In the genomic region with DNA sequence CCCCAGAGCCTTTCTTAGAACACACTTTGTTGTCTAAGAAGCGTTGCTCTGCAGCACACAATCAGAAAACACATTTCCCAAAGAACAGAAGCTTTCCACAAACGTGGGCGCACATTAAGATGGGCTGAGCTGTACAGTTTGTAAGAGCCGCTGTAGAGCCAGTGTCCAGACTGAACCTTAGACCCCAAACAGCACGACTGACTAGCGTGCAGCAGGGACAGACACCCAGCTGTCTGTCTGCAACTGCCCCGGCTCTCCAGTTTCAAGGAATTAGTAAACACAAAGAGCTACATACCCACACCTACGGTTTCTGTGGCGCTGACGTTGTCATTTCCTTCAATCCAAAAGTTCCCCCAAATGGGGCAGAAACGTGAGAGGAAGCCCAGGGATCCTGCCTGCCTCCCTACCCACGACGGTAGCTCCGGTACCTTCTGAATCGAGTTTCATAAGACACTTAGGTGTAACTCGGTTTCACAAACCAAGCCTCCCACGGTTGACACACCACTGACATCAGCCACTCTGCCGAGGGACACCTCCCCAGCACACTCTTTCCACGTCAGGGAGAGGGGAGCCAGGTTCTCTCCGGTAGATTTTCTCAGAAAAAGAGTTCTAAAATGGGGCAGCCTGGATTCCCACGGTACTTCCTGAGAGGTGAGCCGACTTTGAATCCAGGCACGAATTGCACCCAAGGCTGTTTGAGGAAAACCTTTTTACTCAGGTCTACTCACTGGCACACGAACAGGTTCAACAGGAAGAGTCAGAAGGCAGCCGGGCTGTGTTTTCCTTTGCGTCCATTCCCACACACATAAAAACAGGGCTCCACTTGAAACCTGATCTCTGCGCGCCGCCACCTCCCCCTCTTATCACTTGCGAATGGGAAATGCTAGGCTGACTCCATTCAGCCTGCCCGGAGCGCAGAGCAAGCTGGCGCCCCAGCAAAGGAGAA, we compare ENCODE assay signal across 8 mouse cellular contexts. TPM values are rescaled to one million over a fixed set of nuclear protein-coding genes. Genes with fewer than 3 reads are reported as not detected.
DNase-seq lines count a peak whose midpoint lies in the region; ATAC-seq lines count a peak whose summit lies in the region.

No protein-coding gene starts in this region.

- H3K27ac ChIP-seq in forebrain, embryonic 13.5 days = no peak overlapping the region
- peak overlapping the region; percentile 62 for H3K27ac ChIP-seq in hindbrain, embryonic 10.5 days
- H3K27ac ChIP-seq in limb, embryonic 12.5 days = peak overlapping the region; percentile 51; the same call in 1 of the 2 replicates
- no peak overlapping the region for H3K27ac ChIP-seq in midbrain, embryonic 12.5 days (replicated peaks)

- ATAC-seq in CD4-positive, CD25-positive, alpha-beta regulatory T cell, adult 4 months = peak; percentile 63
- ATAC-seq in forebrain, embryonic 13.5 days = peak; percentile 72; the same call in 1 of the 2 replicates
- peak; percentile 83 for ATAC-seq in limb, embryonic 12.5 days (ENCODE audit: insufficient number of reproducible peaks, insufficient read depth, low FRiP score, low TSS enrichment, low read depth)
- peak; percentile 73; the same call in 1 of the 2 replicates for ATAC-seq in midbrain, embryonic 12.5 days (ENCODE audit: low FRiP score, low read depth)

- 3% methylated on average over 33 of the region's 33 CpGs for WGBS in forebrain, embryonic 13.5 days
- WGBS in hindbrain, embryonic 10.5 days = 2% methylated on average over 33 of the region's 33 CpGs
- WGBS in limb, embryonic 12.5 days = under 1% methylated on average over 33 of the region's 33 CpGs
- WGBS in midbrain, embryonic 12.5 days = 3% methylated on average over 33 of the region's 33 CpGs

- H3K4me3 ChIP-seq in forebrain, embryonic 13.5 days = peak overlapping the region; percentile 29
- H3K4me3 ChIP-seq in hindbrain, embryonic 10.5 days = peak overlapping the region; percentile 51
- H3K4me3 ChIP-seq in limb, embryonic 12.5 days (replicated peaks) = peak overlapping the region; percentile 44
- peak overlapping the region; percentile 33 for H3K4me3 ChIP-seq in midbrain, embryonic 12.5 days

- H3K36me3 ChIP-seq in forebrain, embryonic 13.5 days (ENCODE audit: poor library complexity, severe bottlenecking) = peaks cover 18% of the 10 kb centered on the region; the same call in 1 of the 2 replicates
- H3K36me3 ChIP-seq in hindbrain, embryonic 10.5 days = peaks cover 22% of the 10 kb centered on the region
- no peaks in the 10 kb centered on the region for H3K36me3 ChIP-seq in limb, embryonic 12.5 days
- H3K36me3 ChIP-seq in midbrain, embryonic 12.5 days = peaks cover 7% of the 10 kb centered on the region; the same call in 1 of the 2 replicates

- H3K9me3 ChIP-seq in forebrain, embryonic 13.5 days (replicated peaks) = no peaks in the 10 kb centered on the region
- H3K9me3 ChIP-seq in hindbrain, embryonic 10.5 days = no peaks in the 10 kb centered on the region
- no peaks in the 10 kb centered on the region for H3K9me3 ChIP-seq in limb, embryonic 12.5 days
- H3K9me3 ChIP-seq in midbrain, embryonic 12.5 days = no peaks in the 10 kb centered on the region

- peak; percentile 38 for DNase-seq in adrenal gland, adult 18-20 months (ENCODE audit: low spot score in 2 of 2)
- DNase-seq in hindbrain, embryonic 10.5 days (ENCODE audit: low spot score) = peak; percentile 70
- peak; percentile 63 for DNase-seq in testis, postnatal 10 days (ENCODE audit: low spot score)
- no peak for DNase-seq in MN1 (ENCODE audit: low spot score)

- H3K4me2 ChIP-seq in forebrain, embryonic 13.5 days = peak overlapping the region; percentile 60
- H3K4me2 ChIP-seq in limb, embryonic 12.5 days = peak overlapping the region; percentile 87
- peak overlapping the region; percentile 57 for H3K4me2 ChIP-seq in midbrain, embryonic 12.5 days (replicated peaks)

- peaks cover 29% of the 10 kb centered on the region for H3K4me1 ChIP-seq in forebrain, embryonic 13.5 days
- H3K4me1 ChIP-seq in hindbrain, embryonic 10.5 days (replicated peaks) = peaks cover 31% of the 10 kb centered on the region
- H3K4me1 ChIP-seq in limb, embryonic 12.5 days (replicated peaks) = peaks cover 20% of the 10 kb centered on the region
- H3K4me1 ChIP-seq in midbrain, embryonic 12.5 days = peaks cover 24% of the 10 kb centered on the region

- peak overlapping the region; percentile 57 for H3K9ac ChIP-seq in forebrain, embryonic 13.5 days
- H3K9ac ChIP-seq in limb, embryonic 12.5 days (replicated peaks) = peak overlapping the region; percentile 57
- 0 out of 2 replicates have a peak overlapping the region, but pooled peaks have one; percentile 11 for H3K9ac ChIP-seq in midbrain, embryonic 12.5 days (replicated peaks)

- H3K27me3 ChIP-seq in forebrain, embryonic 13.5 days = no peaks in the 10 kb centered on the region
- H3K27me3 ChIP-seq in hindbrain, embryonic 10.5 days (ENCODE audit: insufficient read depth, poor library complexity, severe bottlenecking) = no peaks in the 10 kb centered on the region
- H3K27me3 ChIP-seq in limb, embryonic 12.5 days = no peaks in the 10 kb centered on the region
- H3K27me3 ChIP-seq in midbrain, embryonic 12.5 days = peaks cover 13% of the 10 kb centered on the region; the same call in 1 of the 2 replicates

RNA-seq across cellular contexts. Expression of gene Lmod3, which starts 59.3 kb away (rescaled TPM):
- under 1 TPM in 1 of 2 experiments, not detected in 1; 0.24 TPM for polyA plus RNA-seq in CD4-positive, CD25-positive, alpha-beta regulatory T cell, adult 4 months (2017; shearing (Covaris generic))
- total RNA-seq in adrenal gland, adult 18-20 months (2021) = under 1 TPM in 1 of 2 experiments, not detected in 1; 0.45 TPM
- polyA plus RNA-seq in forebrain, embryonic 13.5 days (2015; fragmentation: Nextera tagmentation; extraction: Ambion mirVana) = not detected in 2 replicates
- polyA plus RNA-seq in hindbrain, embryonic 10.5 days (2016; fragmentation: Nextera tagmentation; extraction: Ambion mirVana) = not detected in 2 replicates
- 4.6 and 5.5 TPM in 2 replicates for polyA plus RNA-seq in limb, embryonic 12.5 days (2016; fragmentation: Nextera tagmentation; extraction: Ambion mirVana)
- not detected in 2 replicates for polyA plus RNA-seq in midbrain, embryonic 12.5 days (2016; fragmentation: Nextera tagmentation; extraction: Ambion mirVana)

Comparison
In these comparisons a context has a peak if more than half of its experiments do, and no peak if none do; other contexts are left out.
1. H3K27ac ChIP-seq: peak in hindbrain, embryonic 10.5 days (single experiment) and limb, embryonic 12.5 days (single experiment); none in forebrain, embryonic 13.5 days (single experiment) and midbrain, embryonic 12.5 days (single experiment).
2. Peak in every context shown above with its lines, with median percentiles within 50 percentile points of each other: ATAC-seq, H3K4me2 ChIP-seq, H3K4me3 ChIP-seq and H3K9ac ChIP-seq.